Mouse (Mus musculus) embryonic fibroblast, embryonic 13.5 days (primary cell): ENCODE measurements around the gene Dcaf4.

ENCODE experiments used
- CTCF ChIP-seq: IDR thresholded peaks from 2 replicates; pipeline ENCODE4 v1.5.1; 2011; ENCODE audit warnings: mild to moderate bottlenecking, control low read depth, low read length, moderate library complexity, borderline replicate concordance; ENCODE audit not compliant: insufficient read depth
- POLR2A ChIP-seq: IDR thresholded peaks from 2 replicates; pipeline ENCODE4 v1.6.1; 2011; ENCODE audit warnings: low read depth, mild to moderate bottlenecking, control low read depth, low read length, moderate library complexity

- TF ChIP-seq CTCF (no peak), POLR2A (no peak)
Measured at GRCm38 (mm10) chr12:83514216-83514615, 6.0 kb upstream of the Dcaf4 start.
